Mouse (Mus musculus): ENCODE measurements around the gene Bicral.
"Not testable (repeated sequence)": the region's sequence is repeated elsewhere in the genome, so short reads cannot be mapped to it uniquely, and the experiment has no call there.

Gene Bicral

GRCm38 (mm10) chr17:46792963-46793362 is 65.3 kb downstream of the Bicral start:
- no peak for DNase-seq

GRCm38 (mm10) chr17:46787974-46788373 is 70.3 kb downstream of the Bicral start:
- not testable (repeated sequence) for DNase-seq

DNA sequence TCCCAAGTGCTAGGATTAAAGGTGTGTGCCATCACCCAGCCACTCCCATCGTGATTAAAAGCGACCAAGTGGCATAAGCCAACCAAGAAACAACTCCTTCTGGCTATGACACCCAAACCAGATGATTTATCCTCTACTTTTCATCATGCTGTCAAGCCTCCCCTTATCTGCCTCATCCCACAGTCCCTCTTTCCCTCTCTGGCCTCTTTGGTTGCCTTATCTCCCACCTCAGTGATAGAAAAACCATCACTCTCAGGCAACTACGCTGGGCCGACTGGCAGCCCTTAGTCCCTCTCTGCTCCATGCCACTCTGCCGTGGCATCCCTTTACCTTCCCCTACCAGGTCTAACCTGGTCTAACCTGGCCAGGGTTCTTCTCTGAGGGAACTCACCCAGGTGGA is 71.3 kb downstream of the Bicral start:
- no peak for DNase-seq

GRCm38 (mm10) chr17:46783222-46783565 is 75.1 kb downstream of the Bicral start:
- no peak for DNase-seq

GRCm38 (mm10) chr17:46782341-46783221 is 75.7 kb downstream of the Bicral start, which contains the start of gene Rpl7l1:
Gene Rpl7l1 (minus strand): TSS chr17:46782672.
- peak; percentile 95 for DNase-seq

DNA sequence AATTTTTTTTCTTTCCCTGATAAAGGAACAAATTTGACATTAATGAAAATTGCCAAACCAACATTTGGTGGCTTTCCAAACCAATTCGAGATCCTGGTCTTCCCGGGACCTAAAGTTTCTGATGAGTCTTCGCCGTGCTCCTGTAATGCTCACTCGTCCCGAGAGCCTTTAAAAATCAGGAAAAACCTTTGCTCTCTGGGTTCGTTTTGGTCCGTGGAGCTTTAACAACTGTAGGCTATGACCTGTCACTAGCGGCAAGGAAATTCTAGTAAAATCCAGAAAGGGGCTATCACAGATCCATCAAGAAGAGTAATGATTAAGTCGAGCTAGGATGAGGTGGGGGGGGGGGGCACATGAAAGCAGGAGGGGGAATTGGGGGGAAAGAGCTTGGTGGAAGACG is 76.4 kb downstream of the Bicral start:
- no peak for DNase-seq

DNA sequence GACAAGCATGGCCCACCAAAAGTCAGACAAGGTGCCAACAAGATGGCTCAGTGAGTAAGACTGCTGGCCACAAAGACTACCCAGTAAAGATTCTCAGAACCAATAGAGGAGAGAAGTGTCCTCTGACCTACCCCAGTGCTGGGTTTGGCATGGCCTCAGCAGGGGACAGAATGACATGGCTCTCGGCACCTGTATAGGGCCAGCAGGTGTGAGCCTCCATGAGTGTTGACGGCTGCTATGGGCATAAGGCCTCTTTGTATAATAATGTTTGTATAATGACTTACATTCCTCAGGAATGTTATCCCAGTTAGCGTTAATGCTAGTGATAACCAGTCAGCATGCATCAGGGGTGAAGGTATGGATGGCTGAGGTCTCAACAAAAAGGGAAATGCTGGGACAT is 82.2 kb downstream of the Bicral start:
- no peak for DNase-seq

GRCm38 (mm10) chr17:46775070-46775469 is 83.2 kb downstream of the Bicral start:
- DNase-seq = no peak

- no peak for DNase-seq
These were observed 84.2 kb downstream of the Bicral start for GRCm38 (mm10) chr17:46774131-46774472.

- peak; percentile 50 for DNase-seq
These were observed 84.8 kb downstream of the Bicral start for GRCm38 (mm10) chr17:46773278-46774130.

DNA sequence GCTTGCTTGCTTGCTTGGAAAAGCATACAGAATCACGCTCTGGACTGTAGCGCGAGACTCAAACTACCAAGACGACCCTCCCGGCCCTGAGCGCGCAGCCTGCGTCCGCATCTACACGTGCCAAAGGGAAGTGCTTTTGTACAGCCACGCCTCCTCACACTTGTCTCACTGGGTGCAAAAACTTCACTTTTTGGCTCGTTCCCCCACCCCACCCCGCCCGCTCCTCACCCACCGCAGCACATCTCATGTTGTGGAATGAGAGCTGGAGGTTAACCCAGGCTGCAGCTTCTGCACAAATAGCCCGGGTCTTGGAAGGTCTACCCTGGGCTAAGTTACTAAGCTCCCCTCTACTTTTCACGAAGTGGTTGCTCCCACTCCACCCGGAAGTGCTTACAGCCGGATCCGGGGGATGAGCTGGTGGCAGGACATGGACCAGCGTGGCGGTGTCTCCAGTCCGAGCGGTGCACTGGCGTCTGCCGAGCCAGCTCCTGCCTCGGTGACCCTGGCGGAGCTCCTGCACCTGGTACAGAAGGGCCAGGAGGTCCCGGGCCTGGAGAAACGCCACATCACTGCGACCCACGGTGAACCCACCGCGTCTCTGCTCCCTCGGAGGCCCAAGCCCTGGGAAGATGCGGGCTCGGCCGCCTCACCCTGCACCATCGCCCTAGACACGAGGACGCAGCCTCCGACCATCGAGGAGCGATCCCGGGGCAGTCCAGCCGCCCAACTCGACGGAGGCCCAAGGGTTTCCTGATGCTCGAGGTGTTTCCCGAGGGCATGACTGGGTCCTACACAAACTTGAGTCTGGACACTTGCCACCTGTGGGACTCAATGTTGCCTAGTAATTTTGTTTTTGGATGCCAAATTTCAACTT is 85.6 kb downstream of the Bicral start, which contains the start of gene 2310039H08Rik:
2310039H08Rik (plus strand) TSS at position 232 of the 874 bp plus-strand sequence.
- peak; percentile 93 for DNase-seq

GRCm38 (mm10) chr17:46772038-46772403 is 86.3 kb downstream of the Bicral start:
- DNase-seq = no peak

DNA sequence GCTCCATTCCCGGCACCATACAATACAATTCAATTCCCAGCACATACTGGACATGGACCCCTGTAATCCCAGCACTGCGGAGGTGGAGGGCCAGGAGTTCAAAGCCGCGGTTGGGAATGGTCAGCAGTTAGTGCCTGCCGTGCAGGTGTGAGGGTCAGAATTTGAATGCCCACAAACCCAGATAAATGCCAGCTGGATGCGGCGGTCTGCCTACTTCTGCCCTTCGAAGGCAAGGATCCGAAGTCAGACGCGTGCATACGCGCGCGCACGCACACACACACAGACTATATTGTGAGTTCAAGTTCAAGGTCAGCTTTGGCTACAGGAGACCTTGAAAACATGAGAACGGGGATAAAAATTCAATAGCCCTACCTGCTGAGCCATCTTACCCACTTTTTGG is 86.7 kb downstream of the Bicral start:
- DNase-seq = no peak

DNA sequence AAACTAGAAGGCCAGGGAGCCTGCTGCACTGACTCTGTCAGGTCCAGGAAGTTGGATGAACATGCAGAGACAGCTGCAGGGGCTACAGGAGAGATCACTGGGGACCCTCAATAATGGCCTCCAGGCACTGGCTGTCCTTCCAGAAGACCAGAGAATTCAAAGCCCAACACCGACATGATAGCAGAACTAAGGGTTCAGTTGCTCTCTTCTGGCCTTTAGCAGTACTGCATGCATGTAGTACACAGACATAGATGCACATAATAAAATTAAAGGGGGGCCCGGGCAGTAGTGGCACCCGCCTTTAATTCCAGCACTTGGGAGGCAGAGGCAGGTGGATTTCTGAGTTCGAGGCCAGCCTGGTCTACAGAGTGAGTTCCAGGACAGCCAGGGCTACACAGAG is 87.3 kb downstream of the Bicral start:
- peak; percentile 22 for DNase-seq

DNA sequence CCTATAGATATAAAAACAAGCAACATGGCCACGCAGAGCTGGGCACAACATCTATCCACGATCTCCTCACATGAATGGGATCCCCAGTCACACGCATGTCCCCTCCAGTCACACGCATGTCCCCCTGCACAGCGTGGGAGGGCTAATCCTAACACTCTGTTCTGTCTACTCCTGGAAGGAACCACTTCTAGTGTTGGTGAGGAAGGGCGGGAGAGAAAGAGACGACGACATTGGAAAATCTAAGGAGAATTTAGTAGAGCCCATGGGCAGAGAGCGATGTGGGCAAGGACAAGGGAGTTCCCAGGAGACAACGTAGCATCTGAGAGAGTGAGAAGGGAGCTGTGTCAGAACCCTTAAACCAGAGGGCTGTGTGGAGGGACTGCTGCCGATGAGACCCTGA is 87.7 kb downstream of the Bicral start:
- no peak for DNase-seq

GRCm38 (mm10) chr17:46767868-46768267 is 90.4 kb downstream of the Bicral start:
- peak; percentile 11 for DNase-seq

GRCm38 (mm10) chr17:46764916-46765315 is 93.4 kb downstream of the Bicral start:
- DNase-seq = not testable (repeated sequence)

- DNase-seq = no peak
These were observed 94.7 kb downstream of the Bicral start, which contains the start of gene Ptcra for GRCm38 (mm10) chr17:46763544-46763943. Gene Ptcra (minus strand): TSS chr17:46763712.

DNA sequence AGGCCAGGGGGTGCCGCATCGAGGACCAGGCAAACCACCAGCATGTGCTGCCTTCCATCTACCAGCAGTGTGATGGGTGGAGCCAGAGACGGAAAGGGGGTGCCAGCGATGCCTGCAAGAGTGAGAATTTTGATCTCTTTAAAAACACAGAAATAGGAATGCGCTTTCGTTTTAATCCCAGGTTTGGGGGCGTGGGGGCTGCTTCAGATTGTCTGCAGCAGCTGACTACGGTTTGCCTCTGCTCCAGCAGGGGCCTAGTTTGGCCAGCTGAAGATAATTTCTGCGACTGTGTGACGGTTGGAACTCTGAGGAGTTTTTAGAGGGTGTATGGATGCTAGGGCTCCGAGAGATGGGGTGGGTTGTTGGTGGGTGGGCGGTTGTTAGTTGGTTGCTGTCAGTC is 99.5 kb downstream of the Bicral start:
- DNase-seq = no peak

DNA sequence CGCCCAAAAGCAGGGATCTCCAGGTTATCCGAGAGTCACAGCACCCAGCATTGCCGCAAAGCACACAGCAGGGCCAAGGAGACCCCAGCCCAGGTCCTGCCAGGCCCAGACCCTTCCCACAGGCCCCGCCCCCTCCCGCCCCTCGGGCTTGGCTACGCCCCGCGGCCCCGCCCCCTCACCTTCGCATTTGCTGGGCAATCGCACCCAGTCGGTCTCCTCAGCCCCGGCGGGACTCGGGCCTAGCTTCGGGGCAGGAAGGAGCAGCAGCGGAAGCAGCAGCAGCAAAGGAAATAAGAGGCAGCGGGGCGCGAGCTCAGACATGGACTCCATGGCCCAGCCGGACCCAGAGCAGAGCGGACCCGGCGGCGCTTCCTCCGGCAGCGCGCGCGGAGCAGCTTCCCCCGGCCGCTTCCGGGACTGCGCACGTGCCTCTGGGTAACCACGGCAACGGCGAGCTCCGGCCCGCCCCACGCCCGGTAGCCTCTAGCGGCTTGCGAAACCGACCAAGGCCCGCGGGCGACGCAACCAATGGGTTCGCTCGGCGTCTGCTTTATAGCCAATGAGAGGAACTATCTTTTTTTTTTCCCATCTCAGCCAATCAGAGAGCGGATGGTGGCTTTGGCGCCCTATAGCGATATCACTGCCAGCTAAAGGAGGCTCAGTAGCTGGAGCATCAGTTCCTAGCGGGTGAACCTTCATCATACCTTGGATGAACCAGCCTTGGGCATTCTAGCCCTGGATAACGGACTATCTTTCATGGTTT is 106.3 kb downstream of the Bicral start, which contains the start of gene Cnpy3:
Cnpy3 (minus strand) TSS at position 421 of the 763 bp plus-strand sequence.
- peak; percentile 100 for DNase-seq

GRCm38 (mm10) chr17:46751056-46751793 is 107.1 kb downstream of the Bicral start:
- DNase-seq = peak; percentile 29

Data from embryo, embryonic 11 days (tissue).